Mouse (Mus musculus): Measurements from ENCODE around the gene Gm36028.

Gene Gm36028

GRCm38 (mm10) chr16:37807269-37807668 lies 53.7 kb downstream of the Gm36028 start:
- DNase-seq = no peak

DNA sequence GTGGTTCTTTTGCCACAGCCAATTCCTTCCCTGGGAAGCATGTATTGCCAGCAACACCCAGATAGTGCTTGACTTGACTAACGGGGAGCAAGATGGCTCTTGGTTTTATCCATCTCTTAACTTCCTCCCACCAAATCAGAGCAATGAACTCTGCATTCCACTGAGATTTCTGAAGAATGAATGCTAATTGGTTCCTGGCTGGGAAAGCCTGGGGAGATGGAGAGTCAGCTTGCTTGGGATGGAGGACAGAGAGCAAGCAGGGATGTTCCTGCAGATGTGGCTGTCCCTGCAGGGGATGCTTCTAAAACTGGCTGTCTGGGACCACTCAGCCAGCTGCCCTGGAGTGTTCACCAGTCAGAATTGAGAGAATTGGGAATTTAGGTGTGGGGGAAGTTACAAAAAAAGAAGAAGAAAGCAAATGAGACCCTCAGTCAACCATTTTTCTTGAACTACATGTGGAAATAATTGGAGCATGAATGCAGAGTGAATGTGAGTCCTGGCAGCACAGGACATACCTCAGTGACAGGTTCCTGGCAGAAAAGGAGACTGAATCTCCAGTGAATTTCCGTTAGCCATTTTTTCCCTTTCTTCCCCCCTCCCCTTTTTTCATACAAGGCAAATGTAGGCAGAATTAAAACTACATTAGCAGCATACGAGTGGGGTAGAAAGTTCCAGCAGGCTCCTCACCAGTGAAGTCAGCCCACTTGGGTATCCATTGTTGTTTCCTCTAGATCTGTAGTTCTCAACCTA lies 55.0 kb downstream of the Gm36028 start:
- no peak for DNase-seq

GRCm38 (mm10) chr16:37803387-37803950 lies 57.5 kb downstream of the Gm36028 start:
- DNase-seq = no peak

- DNase-seq = no peak
These were observed 58.2 kb downstream of the Gm36028 start for GRCm38 (mm10) chr16:37802686-37803295.

GRCm38 (mm10) chr16:37801097-37801496 lies 59.8 kb downstream of the Gm36028 start:
- no peak for DNase-seq

Data from spleen, adult 18-20 months (tissue).